ENCODE assay signal across 8 mouse cellular contexts in the genomic region with DNA sequence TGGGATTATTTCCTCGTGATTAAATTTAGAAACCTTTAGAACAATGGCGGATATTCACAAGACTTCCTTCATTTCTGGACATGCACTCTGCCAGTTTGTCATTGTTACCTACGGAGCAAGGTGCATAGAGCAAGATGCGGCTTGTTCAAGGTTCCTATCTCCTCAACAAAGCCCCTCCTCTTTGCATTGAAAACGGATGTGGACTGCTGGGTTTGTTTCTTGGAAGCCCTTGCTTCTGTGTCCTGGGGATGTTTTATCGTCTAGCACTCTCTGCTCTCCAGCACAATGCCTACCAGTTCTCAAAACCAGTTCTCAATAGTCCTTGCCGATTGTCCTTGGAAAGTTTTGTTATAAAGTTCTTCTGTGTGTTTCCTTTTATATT. TPM values are rescaled to one million over a fixed set of nuclear protein-coding genes. Genes with fewer than 3 reads are reported as not detected.
DNase-seq lines count a peak whose midpoint lies in the region; ATAC-seq lines count a peak whose summit lies in the region.

No protein-coding gene starts in this region.

- 34% methylated on average over 7 of the region's 7 CpGs for WGBS in lung, embryonic 15.5 days
- WGBS in embryonic facial prominence, embryonic 15.5 days = 25% methylated on average over 7 of the region's 7 CpGs
- 38% methylated on average over 7 of the region's 7 CpGs for WGBS in intestine, embryonic 15.5 days
- 37% methylated on average over 7 of the region's 7 CpGs for WGBS in neural tube, embryonic 14.5 days

- H3K4me1 ChIP-seq in lung, embryonic 15.5 days = no peaks in the 10 kb centered on the region; the same call in 1 of the 2 replicates
- 0 out of 2 replicates have a peak, but pooled peaks cover 3% of the 10 kb centered on the region for H3K4me1 ChIP-seq in embryonic facial prominence, embryonic 15.5 days
- H3K4me1 ChIP-seq in intestine, embryonic 15.5 days (replicated peaks) = 0 out of 2 replicates have a peak, but pooled peaks cover 2% of the 10 kb centered on the region
- no peaks in the 10 kb centered on the region for H3K4me1 ChIP-seq in neural tube, embryonic 14.5 days (ENCODE audit: control insufficient read depth, insufficient read depth, low read length)

- no peak for ATAC-seq in lung, embryonic 15.5 days (ENCODE audit: borderline replicate concordance, extremely low read depth, low FRiP score, low TSS enrichment)
- no peak for ATAC-seq in embryonic facial prominence, embryonic 15.5 days (ENCODE audit: insufficient number of reproducible peaks, low FRiP score, low TSS enrichment, low read depth)
- no peak for ATAC-seq in intestine, embryonic 15.5 days
- ATAC-seq in neural tube, embryonic 14.5 days (ENCODE audit: low read depth) = no peak

- no peak overlapping the region for H3K27ac ChIP-seq in lung, embryonic 15.5 days
- H3K27ac ChIP-seq in embryonic facial prominence, embryonic 15.5 days (replicated peaks) = no peak overlapping the region
- no peak overlapping the region for H3K27ac ChIP-seq in intestine, embryonic 15.5 days
- H3K27ac ChIP-seq in neural tube, embryonic 14.5 days (ENCODE audit: low read depth, low read length) = no peak overlapping the region

- DNase-seq in lung, adult 18-20 months = no peak
- no peak for DNase-seq in adrenal gland, postnatal 14 days
- no peak for DNase-seq in Muller cell, postnatal 12 days (ENCODE audit: inconsistent ontology term)
- DNase-seq in left cerebral cortex, adult 9 months (ENCODE audit: low spot score in 2 of 2) = no peak

- 0 out of 2 replicates have a peak overlapping the region, but pooled peaks have one; percentile 77 for H3K4me3 ChIP-seq in lung, embryonic 15.5 days
- H3K4me3 ChIP-seq in embryonic facial prominence, embryonic 15.5 days (replicated peaks) = no peak overlapping the region
- no peak overlapping the region; the same call in 1 of the 2 replicates for H3K4me3 ChIP-seq in intestine, embryonic 15.5 days (replicated peaks)
- no peak overlapping the region for H3K4me3 ChIP-seq in neural tube, embryonic 14.5 days (ENCODE audit: low read depth, low read length)

- peak overlapping the region; percentile 91 for H3K4me2 ChIP-seq in lung, embryonic 15.5 days
- peak overlapping the region; percentile 90 for H3K4me2 ChIP-seq in embryonic facial prominence, embryonic 15.5 days (replicated peaks)
- H3K4me2 ChIP-seq in intestine, embryonic 15.5 days (replicated peaks) = peak overlapping the region; percentile 93
- H3K4me2 ChIP-seq in neural tube, embryonic 14.5 days (ENCODE audit: low read depth, low read length) = peak overlapping the region; percentile 57; the same call in 1 of the 2 replicates

- no peaks in the 10 kb centered on the region for H3K9me3 ChIP-seq in lung, embryonic 15.5 days
- H3K9me3 ChIP-seq in embryonic facial prominence, embryonic 15.5 days (replicated peaks) = no peaks in the 10 kb centered on the region
- no peaks in the 10 kb centered on the region for H3K9me3 ChIP-seq in intestine, embryonic 15.5 days
- H3K9me3 ChIP-seq in neural tube, embryonic 14.5 days (ENCODE audit: control insufficient read depth, low read length) = no peaks in the 10 kb centered on the region

- peaks cover 9% of the 10 kb centered on the region for H3K27me3 ChIP-seq in lung, embryonic 15.5 days
- peaks cover 10% of the 10 kb centered on the region for H3K27me3 ChIP-seq in embryonic facial prominence, embryonic 15.5 days
- H3K27me3 ChIP-seq in intestine, embryonic 15.5 days (replicated peaks) = no peaks in the 10 kb centered on the region
- no peaks in the 10 kb centered on the region for H3K27me3 ChIP-seq in neural tube, embryonic 14.5 days (ENCODE audit: control insufficient read depth, insufficient read depth, low read length)

- H3K9ac ChIP-seq in lung, embryonic 15.5 days = no peak overlapping the region
- no peak overlapping the region for H3K9ac ChIP-seq in embryonic facial prominence, embryonic 15.5 days
- H3K9ac ChIP-seq in intestine, embryonic 15.5 days = no peak overlapping the region
- no peak overlapping the region for H3K9ac ChIP-seq in neural tube, embryonic 14.5 days (replicated peaks; ENCODE audit: low read depth, low read length)

- no peaks in the 10 kb centered on the region for H3K36me3 ChIP-seq in lung, embryonic 15.5 days
- H3K36me3 ChIP-seq in embryonic facial prominence, embryonic 15.5 days = no peaks in the 10 kb centered on the region
- H3K36me3 ChIP-seq in intestine, embryonic 15.5 days = no peaks in the 10 kb centered on the region
- no peaks in the 10 kb centered on the region for H3K36me3 ChIP-seq in neural tube, embryonic 14.5 days (ENCODE audit: control insufficient read depth, insufficient read depth, low read length)

RNA-seq across cellular contexts. Expression of gene Slc25a30, which starts 0.9 kb away (rescaled TPM):
- polyA plus RNA-seq in lung, embryonic 15.5 days (2015; fragmentation: Nextera tagmentation; extraction: Ambion mirVana) = 3.6 and 3.8 TPM in 2 replicates
- polyA plus RNA-seq in embryonic facial prominence, embryonic 15.5 days (2015; fragmentation: Nextera tagmentation; extraction: Ambion mirVana) = 3.5 and 3.8 TPM in 2 replicates
- 2.3 and 3.0 TPM in 2 replicates for polyA plus RNA-seq in intestine, embryonic 15.5 days (2015; fragmentation: Nextera tagmentation; extraction: Ambion mirVana)
- polyA plus RNA-seq in neural tube, embryonic 14.5 days (2014; fragmentation: Nextera tagmentation; extraction: Ambion mirVana) = 13.3 and 13.5 TPM in 2 replicates
- 71.2 and 102 TPM in 2 replicates for total RNA-seq in adrenal gland, postnatal 14 days (2021)

RNA-seq across cellular contexts. Expression of gene Cog3, which starts 33.5 kb away (rescaled TPM):
- 20.9 TPM in 2 replicates for polyA plus RNA-seq in lung, embryonic 15.5 days (2015; fragmentation: Nextera tagmentation; extraction: Ambion mirVana)
- polyA plus RNA-seq in embryonic facial prominence, embryonic 15.5 days (2015; fragmentation: Nextera tagmentation; extraction: Ambion mirVana) = 20.8 TPM in 2 replicates
- polyA plus RNA-seq in intestine, embryonic 15.5 days (2015; fragmentation: Nextera tagmentation; extraction: Ambion mirVana) = 17.5 and 18.0 TPM in 2 replicates
- 20.3 and 28.5 TPM in 2 replicates for polyA plus RNA-seq in neural tube, embryonic 14.5 days (2014; fragmentation: Nextera tagmentation; extraction: Ambion mirVana)
- total RNA-seq in adrenal gland, postnatal 14 days (2021) = 22.2 and 24.9 TPM in 2 replicates

RNA-seq across cellular contexts. Expression of gene Tpt1, which starts 57.1 kb away (rescaled TPM):
- 998 and 1,067 TPM in 2 replicates for polyA plus RNA-seq in lung, embryonic 15.5 days (2015; fragmentation: Nextera tagmentation; extraction: Ambion mirVana)
- polyA plus RNA-seq in embryonic facial prominence, embryonic 15.5 days (2015; fragmentation: Nextera tagmentation; extraction: Ambion mirVana) = 1,119 and 1,203 TPM in 2 replicates
- polyA plus RNA-seq in intestine, embryonic 15.5 days (2015; fragmentation: Nextera tagmentation; extraction: Ambion mirVana) = 988 and 1,053 TPM in 2 replicates
- 788 and 789 TPM in 2 replicates for polyA plus RNA-seq in neural tube, embryonic 14.5 days (2014; fragmentation: Nextera tagmentation; extraction: Ambion mirVana)
- 2,745 and 3,054 TPM in 2 replicates for total RNA-seq in adrenal gland, postnatal 14 days (2021)
